Mouse (Mus musculus) kidney, adult 2 months (tissue): ENCODE data around the gene Slc4a8. TPM values are rescaled to one million over a fixed set of nuclear protein-coding genes. Genes with fewer than 3 reads are reported as not detected.

Experiments used
- DNase-seq: peaks from one replicate; pipeline ENCODE4 v3.0.0; 2021
- H3K27ac ChIP-seq: fragments of 200-500 bp; 2 replicates; pipeline ENCODE4 v1.5.1; 2012; ENCODE audit warnings: low read depth, low read length, control low read depth, inconsistent platforms; ENCODE audit not compliant: insufficient read depth
- H3K27me3 ChIP-seq: fragments of 200-500 bp; replicated peaks from 2 replicates; pipeline ENCODE4 v1.6.1; 2012; ENCODE audit warnings: mild to moderate bottlenecking, moderate library complexity, low read length, inconsistent platforms; ENCODE audit not compliant: control insufficient read depth, insufficient read depth
- H3K36me3 ChIP-seq: fragments of 200-500 bp; 2 replicates; pipeline ENCODE4 v1.6.1; 2012; ENCODE audit warnings: mild to moderate bottlenecking, moderate library complexity, low read length, inconsistent platforms; ENCODE audit not compliant: control insufficient read depth, insufficient read depth
- H3K4me1 ChIP-seq: fragments of 200-500 bp; 2 replicates; pipeline ENCODE4 v1.6.1; 2011; ENCODE audit warnings: low read length; ENCODE audit not compliant: control insufficient read depth, insufficient read depth
- H3K4me3 ChIP-seq: fragments of 200-500 bp; 2 replicates; pipeline ENCODE4 v1.5.1; 2011; ENCODE audit warnings: mild to moderate bottlenecking, low read depth, low read length, control low read depth; ENCODE audit not compliant: insufficient read depth
- CTCF ChIP-seq: fragments of 200-500 bp; conservative IDR thresholded peaks from 2 replicates; pipeline ENCODE4 v1.5.1; 2011; ENCODE audit warnings: low read depth, mild to moderate bottlenecking, control low read depth, low read length, moderate library complexity, mixed read lengths; ENCODE audit not compliant: insufficient read depth, insufficient read length
- POLR2A ChIP-seq: fragments of 200-500 bp; IDR thresholded peaks from one replicate; pipeline ENCODE4 v1.6.1; 2011; ENCODE audit warnings: low read depth, low read length, control low read depth
- WGBS: fragments of 180-500 bp; shearing (Covaris S2); methylation state at CpG from one replicate; pipeline ENCODE4 v1.1.7; 2018; 5-methylcytosine and 5-hydroxymethylcytosine counted together
- polyA plus RNA-seq: library from polyadenylated mRNA; depleted of rRNA; stranded (reverse); fragments of >200 nt; gene quantifications from 2 replicates; pipeline ENCODE4 v1.2.3, GENCODE M21; 2012

Gene Slc4a8
- polyA plus RNA-seq, 1 experiment: 5.9 TPM

DNA sequence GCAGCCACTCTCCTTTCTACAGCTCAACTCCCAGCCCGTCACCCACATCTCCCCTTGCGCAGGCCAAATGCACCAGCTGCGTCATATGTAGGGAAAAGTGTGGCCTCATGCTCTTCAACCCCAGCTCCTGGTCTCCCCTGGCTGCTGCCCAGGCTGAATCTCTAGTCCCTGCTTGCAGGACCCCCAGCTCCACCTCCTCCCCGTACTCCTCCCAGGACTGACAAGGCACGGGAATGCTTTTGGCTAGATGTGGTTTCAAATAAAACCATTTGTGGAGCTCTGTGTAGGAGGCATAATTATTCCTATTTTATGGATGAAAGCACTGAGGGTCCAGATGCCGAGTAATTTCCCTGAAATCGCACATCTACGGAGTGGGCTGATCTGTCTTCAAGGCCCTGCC, 70.6 kb downstream of the Slc4a8 start:
- H3K36me3 ChIP-seq: no peaks in the 10 kb centered on the region
- H3K27me3 ChIP-seq: no peaks in the 10 kb centered on the region
- WGBS: 87% methylated on average over 8 of the region's 8 CpGs
- DNase-seq: no peak
- no peak overlapping the region for H3K4me3 ChIP-seq
- no peak overlapping the region for H3K27ac ChIP-seq
- TF ChIP-seq POLR2A (no peak), CTCF (no peak)
- H3K4me1 ChIP-seq: no peaks in the 10 kb centered on the region

DNA sequence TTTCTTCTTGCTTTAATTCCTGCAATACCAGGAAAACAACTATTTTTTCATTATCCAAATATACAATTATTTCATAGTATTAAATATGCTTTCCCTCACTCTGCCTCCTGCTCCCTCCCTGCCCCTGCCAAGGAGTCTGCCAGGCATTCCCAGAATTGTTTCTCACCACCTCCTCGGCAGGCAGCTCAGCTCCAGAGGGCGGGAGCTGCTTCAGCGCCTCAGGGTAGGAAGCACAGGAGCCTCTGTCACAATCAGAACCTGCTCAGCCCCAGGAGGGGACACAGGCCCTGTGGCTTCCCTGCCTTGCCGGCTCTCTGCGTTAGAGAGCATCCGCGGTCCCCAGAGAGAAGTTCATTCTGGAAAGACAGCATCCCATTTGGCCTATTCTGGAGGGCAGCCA, 71.2 kb downstream of the Slc4a8 start:
- 48% methylated on average over 7 of the region's 7 CpGs for WGBS
- no peaks in the 10 kb centered on the region for H3K27me3 ChIP-seq
- H3K4me1 ChIP-seq: no peaks in the 10 kb centered on the region
- DNase-seq: no peak
- no peak overlapping the region for H3K4me3 ChIP-seq
- H3K36me3 ChIP-seq: no peaks in the 10 kb centered on the region
- no peak overlapping the region for H3K27ac ChIP-seq
- TF ChIP-seq POLR2A: no peak
- no peak for TF ChIP-seq CTCF

DNA sequence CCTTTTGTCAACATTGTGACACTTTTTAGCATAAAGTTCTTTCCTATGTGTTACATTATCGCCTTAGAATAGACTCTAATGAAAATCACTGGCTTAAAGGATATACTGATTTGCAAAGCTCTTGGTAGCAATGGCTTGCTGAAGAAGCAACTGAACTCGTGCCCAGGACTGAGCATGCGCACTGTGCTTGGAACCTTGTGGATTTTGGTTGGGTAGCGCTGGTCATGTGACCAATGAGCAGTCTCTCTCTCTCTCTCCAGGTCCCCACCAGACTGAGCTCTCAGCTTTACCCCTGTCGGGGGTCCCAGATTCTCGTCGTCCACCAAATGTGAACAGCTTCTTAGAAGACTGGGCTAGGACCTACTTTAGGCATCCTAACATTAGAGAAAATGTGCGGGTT, 75.2 kb downstream of the Slc4a8 start:
- no peak for DNase-seq
- TF ChIP-seq POLR2A (no peak), CTCF (no peak)

DNA sequence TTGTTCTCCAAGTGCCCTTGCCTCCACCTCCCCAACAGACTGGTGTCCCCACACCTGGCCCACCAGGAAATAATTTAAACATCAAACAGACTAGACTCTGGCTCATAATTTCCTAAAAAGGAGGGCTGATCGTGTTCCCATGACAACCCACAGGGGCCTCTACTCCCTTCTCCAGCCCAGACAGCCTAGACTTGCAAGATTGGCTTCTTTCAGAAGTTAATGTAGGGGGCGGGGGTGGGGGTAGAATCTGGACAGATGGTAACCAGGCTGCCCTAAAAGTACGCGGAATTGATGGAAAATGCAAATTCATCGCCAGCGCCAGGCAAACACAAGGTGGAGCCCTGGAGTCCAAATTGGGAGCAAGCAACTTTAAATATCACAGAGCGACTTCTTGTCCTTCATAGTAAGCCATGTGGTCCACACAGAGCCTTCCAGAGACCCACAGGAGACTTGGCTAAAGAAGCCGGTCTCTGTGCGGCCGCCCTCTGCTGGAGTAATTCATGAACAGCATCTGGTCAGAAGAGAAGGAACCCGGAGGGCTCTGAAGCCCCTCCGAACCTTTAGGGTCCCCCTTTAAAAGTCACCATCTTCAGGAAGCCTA, 77.2 kb downstream of the Slc4a8 start:
- 34% methylated on average over 12 of the region's 12 CpGs for WGBS
- TF ChIP-seq CTCF (peak; percentile 41), POLR2A (no peak)
- Histone ChIP-seq H3K27ac (no peak overlapping the region), H3K4me3 (no peak overlapping the region), H3K36me3 (no peaks in the 10 kb centered on the region), H3K27me3 (no peaks in the 10 kb centered on the region), H3K4me1 (no peaks in the 10 kb centered on the region)
- peak; percentile 56 for DNase-seq

More for the DNA sequence above, 75.2 kb downstream of the Slc4a8 start:
- Histone ChIP-seq H3K27me3 (no peaks in the 10 kb centered on the region), H3K36me3 (no peaks in the 10 kb centered on the region), H3K4me1 (no peaks in the 10 kb centered on the region), H3K27ac (no peak overlapping the region), H3K4me3 (no peak overlapping the region)
- 87% methylated on average over 8 of the region's 8 CpGs for WGBS

DNA sequence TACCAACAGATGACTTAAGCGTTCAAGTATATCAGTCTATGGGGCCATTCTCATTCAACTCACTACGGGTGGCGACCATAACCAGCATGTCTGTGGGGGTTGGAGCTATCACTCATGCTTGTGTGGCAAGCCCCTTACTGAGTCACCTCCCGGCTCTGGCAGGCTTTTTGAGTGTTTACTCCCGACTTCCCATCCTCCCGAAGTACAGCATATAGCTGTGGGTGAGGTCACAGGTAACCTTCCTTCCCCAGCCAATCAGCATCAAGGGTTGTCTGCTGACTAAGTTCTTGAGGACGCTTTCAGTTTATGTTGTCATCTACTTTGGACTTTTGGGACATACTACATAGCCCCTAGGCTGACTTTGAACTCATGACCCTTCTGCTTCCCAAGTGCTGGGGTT, 82.8 kb downstream of the Slc4a8 start:
- Histone ChIP-seq H3K27ac (no peak overlapping the region), H3K36me3 (no peaks in the 10 kb centered on the region), H3K4me3 (no peak overlapping the region), H3K4me1 (no peaks in the 10 kb centered on the region), H3K27me3 (no peaks in the 10 kb centered on the region)
- no peak for DNase-seq
- no peak for TF ChIP-seq POLR2A
- no peak for TF ChIP-seq CTCF
- WGBS: 89% methylated on average over 7 of the region's 7 CpGs

DNA sequence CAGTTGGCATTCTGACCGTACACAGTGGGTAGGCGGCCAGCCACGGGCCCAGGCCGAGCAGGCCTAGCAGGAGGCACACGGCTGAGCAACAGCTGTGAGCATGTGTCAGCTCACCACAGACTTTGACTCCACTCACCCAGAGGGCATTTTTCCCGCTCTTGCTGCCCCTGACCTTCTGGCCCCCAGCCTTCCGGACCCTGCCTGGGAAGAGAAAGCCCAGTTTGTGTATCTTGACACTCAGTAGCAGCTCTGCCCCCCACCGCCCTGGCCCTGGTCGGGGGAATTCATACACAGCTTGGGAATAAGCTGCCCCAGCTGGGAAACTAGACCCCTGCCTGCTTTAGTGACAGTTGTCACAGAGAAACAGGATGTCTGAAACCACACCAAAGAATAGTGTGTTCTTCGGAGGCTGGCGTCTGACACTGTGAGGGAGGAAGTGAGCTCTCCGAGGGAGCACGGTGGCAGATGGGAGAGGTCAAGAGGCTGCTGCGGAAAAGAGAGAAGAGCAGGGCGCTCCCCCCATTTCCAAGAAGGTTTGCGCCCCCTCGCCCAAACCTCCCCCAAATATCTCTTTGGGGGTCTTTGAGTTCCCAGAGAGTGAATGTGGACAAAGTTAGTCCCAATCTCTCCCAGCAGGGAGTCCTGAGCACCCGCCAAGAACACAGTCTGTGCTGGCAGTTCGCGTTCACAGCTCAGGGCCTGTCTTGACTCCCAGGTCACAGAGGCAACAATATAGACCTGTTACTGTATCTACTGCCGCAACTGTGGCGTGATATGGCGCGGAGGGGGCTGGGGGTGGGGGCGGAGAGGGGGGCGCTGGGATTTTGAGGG, 83.7 kb downstream of the Slc4a8 start:
- peak; percentile 46 for DNase-seq
- H3K27ac ChIP-seq: no peak overlapping the region
- 50% methylated on average over 26 of the region's 26 CpGs for WGBS
- no peaks in the 10 kb centered on the region for H3K4me1 ChIP-seq
- no peak overlapping the region for H3K4me3 ChIP-seq
- TF ChIP-seq POLR2A: no peak
- H3K36me3 ChIP-seq: no peaks in the 10 kb centered on the region
- H3K27me3 ChIP-seq: no peaks in the 10 kb centered on the region

DNA sequence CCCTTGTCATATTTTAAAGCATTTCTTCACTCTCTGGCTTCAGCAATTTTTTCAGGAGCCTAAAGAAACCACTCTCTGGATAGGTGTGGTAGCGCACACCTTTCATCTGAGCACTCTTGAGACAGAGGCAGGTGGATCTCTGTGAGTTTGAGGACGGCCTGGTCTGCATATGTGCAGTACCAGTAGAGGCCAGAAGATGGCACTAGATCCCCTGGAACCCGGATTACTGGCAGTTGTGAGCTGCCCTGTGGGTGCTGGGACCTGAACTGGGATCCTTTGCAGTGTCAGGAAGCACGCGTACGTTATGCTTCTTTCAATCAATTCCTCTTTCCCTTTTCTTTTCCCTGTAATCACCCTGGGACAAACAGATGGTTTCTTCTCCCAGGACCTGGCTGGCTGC, 85.6 kb downstream of the Slc4a8 start:
- H3K4me1 ChIP-seq: no peaks in the 10 kb centered on the region

More for the DNA sequence above, 85.6 kb downstream of the Slc4a8 start:
- H3K27ac ChIP-seq: no peak overlapping the region
- no peak for DNase-seq
- WGBS: 86% methylated on average over 6 of the region's 6 CpGs
- no peak overlapping the region for H3K4me3 ChIP-seq
- no peaks in the 10 kb centered on the region for H3K36me3 ChIP-seq
- H3K27me3 ChIP-seq: no peaks in the 10 kb centered on the region
- TF ChIP-seq POLR2A: no peak
- 0 out of 2 replicates have a peak, but pooled peaks have one; percentile 18 for TF ChIP-seq CTCF
